Mouse (Mus musculus) olfactory bulb, adult 2 months (tissue): ENCODE measurements around the gene Fsd1.

ENCODE experiments used
- CTCF ChIP-seq: fragments of 200-500 bp; IDR thresholded peaks from 2 replicates; pipeline ENCODE4 v1.5.1; 2012; ENCODE audit warnings: low read depth, mild to moderate bottlenecking, low read length, moderate library complexity; ENCODE audit not compliant: insufficient read depth
- POLR2A ChIP-seq: fragments of 200-500 bp; IDR thresholded peaks from 2 replicates; pipeline ENCODE4 v1.6.1; 2012; ENCODE audit warnings: mild to moderate bottlenecking, low read depth, low read length, moderate library complexity; ENCODE audit not compliant: insufficient read depth

- peak; percentile 97 for TF ChIP-seq CTCF
- peak; percentile 91 for TF ChIP-seq POLR2A
Observed at GRCm38 (mm10) chr17:56036176-56036900, 50.0 kb downstream of the Fsd1 start, which contains the start of gene Sh3gl1.
